Mouse (Mus musculus): ENCODE measurements at regions not wholly inside any gene's neighbourhood (a gene's known extent, or its start where the extent isn't known, plus 50 kb on each side); places are given as distances from the start of the nearest gene placed in this dataset.
A peak's percentile ranks its signal among the peaks of the same experiment; 100 is the strongest.

- 70% methylated on average over 6 of the region's 6 CpGs for WGBS
- Histone ChIP-seq H3K4me3 (no peak overlapping the region), H3K9me3 (no peaks in the 10 kb centered on the region), H3K27ac (no peak overlapping the region), H3K27me3 (ENCODE audit: insufficient read depth, poor library complexity, severe bottlenecking) (peaks cover 12% of the 10 kb centered on the region; the same call in 1 of the 2 replicates), H3K4me1 (replicated peaks) (peaks cover 12% of the 10 kb centered on the region), H3K36me3 (no peaks in the 10 kb centered on the region)
- no peak for DNase-seq (ENCODE audit: low spot score)
Observed at GRCm38 (mm10) chr8:26300246-26300645, 180.9 kb downstream of the Gm45692 start.

DNA sequence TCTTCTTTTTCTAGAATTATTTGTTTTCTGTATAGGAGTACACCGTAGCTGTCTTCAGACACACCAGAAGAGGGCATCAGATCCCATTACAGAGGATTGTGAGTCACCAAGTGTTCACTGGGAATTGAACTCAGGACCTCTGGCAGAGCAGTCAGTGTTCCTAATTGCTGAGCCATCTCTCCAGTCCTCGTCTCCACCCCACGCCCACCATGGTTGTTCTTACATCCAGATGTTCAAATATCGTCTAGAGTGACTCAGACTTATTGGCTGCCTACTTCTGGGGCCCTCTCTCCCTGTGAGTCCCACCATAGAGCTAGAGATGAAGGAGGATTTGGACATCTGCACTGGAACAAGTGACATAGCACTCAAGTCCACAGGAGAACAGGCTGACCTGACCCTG lies 182.6 kb downstream of the Gm45692 start:
- DNase-seq (ENCODE audit: low spot score), result no peak
- Histone ChIP-seq H3K4me3 (no peak overlapping the region), H3K9me3 (no peaks in the 10 kb centered on the region), H3K4me1 (replicated peaks) (peaks cover 23% of the 10 kb centered on the region), H3K27me3 (ENCODE audit: insufficient read depth, poor library complexity, severe bottlenecking) (peaks cover 12% of the 10 kb centered on the region; the same call in 1 of the 2 replicates), H3K27ac (no peak overlapping the region), H3K36me3 (no peaks in the 10 kb centered on the region)
- WGBS, result 86% methylated on average over 4 of the region's 4 CpGs

- Histone ChIP-seq H3K9me3 (no peaks in the 10 kb centered on the region), H3K27me3 (ENCODE audit: insufficient read depth, poor library complexity, severe bottlenecking) (peaks cover 12% of the 10 kb centered on the region; the same call in 1 of the 2 replicates), H3K4me3 (no peak overlapping the region), H3K36me3 (no peaks in the 10 kb centered on the region), H3K4me1 (replicated peaks) (peaks cover 42% of the 10 kb centered on the region), H3K27ac (0 out of 2 replicates have a peak overlapping the region, but pooled peaks have one; percentile 69)
- WGBS, result 64% methylated on average over 6 of the region's 6 CpGs
- DNase-seq (ENCODE audit: low spot score), result no peak
Observed at GRCm38 (mm10) chr8:26304566-26304965, 185.2 kb downstream of the Gm45692 start.

- H3K27me3 ChIP-seq (ENCODE audit: insufficient read depth, poor library complexity, severe bottlenecking), result peaks cover 12% of the 10 kb centered on the region; the same call in 1 of the 2 replicates
- H3K27ac ChIP-seq, result peak overlapping the region; percentile 69
- WGBS, result 63% methylated on average over 18 of the region's 18 CpGs
- H3K36me3 ChIP-seq, result no peaks in the 10 kb centered on the region
- H3K4me1 ChIP-seq (replicated peaks), result peaks cover 42% of the 10 kb centered on the region
- no peak overlapping the region for H3K4me3 ChIP-seq
- peak; percentile 74 for DNase-seq (ENCODE audit: low spot score)
- no peaks in the 10 kb centered on the region for H3K9me3 ChIP-seq
Observed at GRCm38 (mm10) chr8:26305061-26305879, 185.9 kb downstream of the Gm45692 start.

GRCm38 (mm10) chr8:26308121-26308641 lies 188.8 kb downstream of the Gm45692 start:
- Histone ChIP-seq H3K27ac (peak overlapping the region; percentile 19; the same call in 1 of the 2 replicates), H3K9me3 (no peaks in the 10 kb centered on the region), H3K36me3 (no peaks in the 10 kb centered on the region), H3K4me3 (no peak overlapping the region), H3K4me1 (replicated peaks) (peaks cover 42% of the 10 kb centered on the region), H3K27me3 (ENCODE audit: insufficient read depth, poor library complexity, severe bottlenecking) (no peaks in the 10 kb centered on the region)
- WGBS, result 48% methylated on average over 15 of the region's 15 CpGs
- DNase-seq (ENCODE audit: low spot score), result peak; percentile 31

DNA sequence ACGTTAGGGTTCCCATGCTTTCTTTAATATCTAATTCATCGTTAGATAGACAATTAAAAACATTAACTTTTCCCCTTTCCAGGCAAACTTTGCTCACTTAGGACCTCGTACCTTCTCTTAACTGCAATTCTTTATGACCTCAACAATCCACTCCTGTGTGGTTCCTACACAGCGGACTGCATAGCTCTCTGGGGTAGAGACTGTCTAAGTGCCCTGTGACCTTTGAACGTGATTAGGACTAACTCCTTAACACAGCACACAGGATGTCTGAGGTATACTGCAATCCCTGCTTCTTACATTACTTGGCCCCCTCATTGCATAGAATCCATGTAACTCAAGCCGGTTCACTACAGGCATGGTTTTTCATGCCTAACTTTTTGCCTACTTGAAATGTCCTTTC lies 190.4 kb downstream of the Gm45692 start:
- H3K4me1 ChIP-seq (replicated peaks), result peaks cover 35% of the 10 kb centered on the region
- WGBS, result 82% methylated on average over 6 of the region's 6 CpGs

GRCm38 (mm10) chr8:26323606-26324350 lies 204.4 kb downstream of the Gm45692 start:
- Histone ChIP-seq H3K4me1 (replicated peaks) (no peaks in the 10 kb centered on the region), H3K27me3 (ENCODE audit: insufficient read depth, poor library complexity, severe bottlenecking) (no peaks in the 10 kb centered on the region), H3K27ac (no peak overlapping the region), H3K36me3 (no peaks in the 10 kb centered on the region), H3K9me3 (no peaks in the 10 kb centered on the region), H3K4me3 (no peak overlapping the region)
- DNase-seq (ENCODE audit: low spot score), result no peak
- WGBS, result 95% methylated on average over 12 of the region's 12 CpGs

More for the DNA sequence above, 190.4 kb downstream of the Gm45692 start:
- Histone ChIP-seq H3K27ac (no peak overlapping the region), H3K4me3 (no peak overlapping the region), H3K36me3 (no peaks in the 10 kb centered on the region), H3K27me3 (ENCODE audit: insufficient read depth, poor library complexity, severe bottlenecking) (no peaks in the 10 kb centered on the region), H3K9me3 (no peaks in the 10 kb centered on the region)
- no peak for DNase-seq (ENCODE audit: low spot score)

GRCm38 (mm10) chr8:26324606-26325005 lies 205.3 kb downstream of the Gm45692 start:
- Histone ChIP-seq H3K27ac (no peak overlapping the region), H3K36me3 (no peaks in the 10 kb centered on the region), H3K4me1 (replicated peaks) (no peaks in the 10 kb centered on the region), H3K27me3 (ENCODE audit: insufficient read depth, poor library complexity, severe bottlenecking) (no peaks in the 10 kb centered on the region), H3K9me3 (no peaks in the 10 kb centered on the region), H3K4me3 (no peak overlapping the region)
- 78% methylated on average over 3 of the region's 3 CpGs for whole genome bisulfite sequencing
- DNase-seq (ENCODE audit: low spot score), result no peak

- DNase-seq (ENCODE audit: low spot score), result no peak
- Histone ChIP-seq H3K27ac (no peak overlapping the region), H3K9me3 (no peaks in the 10 kb centered on the region), H3K4me3 (no peak overlapping the region), H3K36me3 (no peaks in the 10 kb centered on the region), H3K4me1 (replicated peaks) (no peaks in the 10 kb centered on the region), H3K27me3 (ENCODE audit: insufficient read depth, poor library complexity, severe bottlenecking) (no peaks in the 10 kb centered on the region)
- 84% methylated on average over 10 of the region's 10 CpGs for WGBS
Observed at GRCm38 (mm10) chr8:26329813-26330212, 210.5 kb downstream of the Gm45692 start.

GRCm38 (mm10) chr8:26336906-26337650 lies 217.7 kb downstream of the Gm45692 start:
- no peaks in the 10 kb centered on the region for H3K9me3 ChIP-seq
- H3K27me3 ChIP-seq (ENCODE audit: insufficient read depth, poor library complexity, severe bottlenecking), result no peaks in the 10 kb centered on the region
- no peaks in the 10 kb centered on the region for H3K36me3 ChIP-seq
- 90% methylated on average over 5 of the region's 5 CpGs for WGBS
- H3K4me1 ChIP-seq (replicated peaks), result no peaks in the 10 kb centered on the region
- no peak for DNase-seq (ENCODE audit: low spot score)
- H3K27ac ChIP-seq, result no peak overlapping the region
- H3K4me3 ChIP-seq, result no peak overlapping the region

DNA sequence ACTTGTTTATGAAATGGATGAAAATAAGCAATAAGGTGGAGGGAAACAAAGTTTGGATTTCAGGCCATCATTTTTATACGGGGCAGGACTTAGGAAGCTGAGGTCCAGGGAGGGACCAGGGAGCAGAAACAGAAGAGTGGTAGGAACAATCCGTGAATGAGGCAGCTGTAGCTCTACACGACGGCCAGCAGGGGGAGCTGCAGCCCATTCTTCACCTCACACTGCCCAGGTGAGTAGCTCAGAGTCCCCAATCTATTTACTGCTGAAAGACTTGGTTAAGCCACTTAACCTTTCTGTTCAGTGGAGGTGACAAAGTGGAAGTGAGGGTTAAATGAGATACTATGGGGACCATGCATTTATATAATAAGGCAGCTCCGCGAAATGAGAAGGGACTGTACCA lies 225.7 kb downstream of the Gm45692 start:
- H3K9me3 ChIP-seq, result no peaks in the 10 kb centered on the region
- no peak overlapping the region for H3K4me3 ChIP-seq
- no peaks in the 10 kb centered on the region for H3K36me3 ChIP-seq
- no peaks in the 10 kb centered on the region for H3K4me1 ChIP-seq (replicated peaks)
- H3K27ac ChIP-seq, result no peak overlapping the region
- DNase-seq (ENCODE audit: low spot score), result peak; percentile 63
- WGBS, result 32% methylated on average over 6 of the region's 6 CpGs
- peaks cover 3% of the 10 kb centered on the region; the same call in 1 of the 2 replicates for H3K27me3 ChIP-seq (ENCODE audit: insufficient read depth, poor library complexity, severe bottlenecking)

GRCm38 (mm10) chr8:26349231-26349630 lies 229.9 kb downstream of the Gm45692 start:
- WGBS, result 90% methylated on average over 7 of the region's 7 CpGs
- DNase-seq (ENCODE audit: low spot score), result no peak

More at GRCm38 (mm10) chr8:26349231-26349630, 229.9 kb downstream of the Gm45692 start:
- no peak overlapping the region for H3K27ac ChIP-seq
- peaks cover 35% of the 10 kb centered on the region for H3K4me1 ChIP-seq (replicated peaks)
- peaks cover 3% of the 10 kb centered on the region; the same call in 1 of the 2 replicates for H3K27me3 ChIP-seq (ENCODE audit: insufficient read depth, poor library complexity, severe bottlenecking)
- H3K36me3 ChIP-seq, result no peaks in the 10 kb centered on the region
- no peaks in the 10 kb centered on the region for H3K9me3 ChIP-seq
- no peak overlapping the region for H3K4me3 ChIP-seq

Data from hindbrain, embryonic 10.5 days (tissue).